Mouse (Mus musculus): ENCODE results near the gene Fbxl17.

The Fbxl17 gene

DNA sequence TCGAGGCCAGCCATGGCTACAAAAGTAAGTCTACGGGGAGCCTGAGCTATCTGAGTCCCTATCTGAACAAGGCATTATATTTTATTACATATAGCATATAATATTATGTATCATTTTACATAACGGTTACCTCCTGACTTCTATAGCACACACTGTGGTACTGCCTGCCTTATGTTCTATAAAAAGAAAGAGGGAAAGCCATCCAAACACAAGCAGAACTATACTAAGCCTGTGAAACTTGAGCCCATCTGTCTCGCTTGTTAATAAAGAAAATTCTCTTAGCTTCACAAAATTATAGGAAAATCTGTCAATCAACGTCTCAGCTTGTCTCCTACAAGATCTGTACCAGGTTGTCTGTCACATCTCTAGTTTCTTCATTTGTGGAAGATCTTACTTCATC, 173.6 kb downstream of the Fbxl17 start:
- DNase-seq (ENCODE audit: low spot score) = no peak

DNA sequence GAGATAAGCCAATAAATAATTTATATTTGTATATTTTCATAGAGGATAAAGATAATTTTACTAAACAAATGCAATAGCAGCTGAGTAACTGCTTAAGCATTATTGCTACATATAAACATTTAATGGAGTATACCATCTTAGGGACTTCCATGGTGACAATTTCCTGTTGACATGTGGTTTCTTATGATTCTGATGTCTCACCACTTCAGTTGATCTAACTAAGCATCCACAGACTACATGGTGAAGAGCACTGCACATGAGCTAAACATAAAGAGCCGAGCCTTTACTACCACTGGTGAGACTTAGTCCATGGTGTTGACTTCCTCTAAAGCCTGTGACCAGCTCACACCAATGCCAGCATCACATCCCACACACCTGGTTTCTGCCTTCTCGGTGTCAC, 175.1 kb downstream of the Fbxl17 start:
- DNase-seq (ENCODE audit: low spot score) = no peak

DNA sequence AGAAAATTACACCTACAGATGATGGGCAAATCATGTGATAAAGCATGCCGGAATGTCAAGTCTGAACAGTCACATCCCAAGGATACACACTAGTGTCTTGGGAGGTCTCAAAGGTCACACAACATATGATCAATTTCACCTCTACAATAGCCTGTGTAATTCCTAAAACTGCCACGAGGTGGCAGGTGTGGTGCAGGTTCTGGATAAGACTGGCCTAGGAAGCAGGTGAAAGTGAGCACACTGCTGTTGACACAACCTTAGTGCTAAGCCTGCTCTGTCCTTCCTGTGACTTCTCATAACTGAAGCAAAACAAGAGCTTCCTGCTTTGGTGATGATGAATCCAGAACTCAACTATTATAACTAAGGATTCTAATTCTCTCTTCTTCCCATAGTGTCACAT, 175.8 kb downstream of the Fbxl17 start:
- peak; percentile 82 for DNase-seq (ENCODE audit: low spot score)

DNA sequence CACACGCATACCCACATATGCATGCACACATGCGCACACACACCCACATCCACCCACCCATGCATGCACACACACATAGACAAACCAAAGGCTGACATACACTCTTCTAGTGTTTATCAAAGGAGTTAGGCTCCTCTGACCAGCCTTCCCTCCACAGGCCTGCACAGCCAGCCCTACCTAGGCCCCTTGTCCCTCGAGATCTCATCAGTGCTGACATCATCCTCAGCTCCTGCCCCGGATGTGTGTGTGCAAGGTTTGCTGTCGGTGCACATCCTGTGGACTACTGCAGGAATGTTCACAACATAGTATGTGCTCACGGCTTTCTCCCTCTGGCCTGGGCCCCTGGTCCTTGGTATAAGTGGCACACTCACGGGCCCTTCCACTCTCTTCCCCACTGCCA, 177.0 kb downstream of the Fbxl17 start:
- no peak for DNase-seq (ENCODE audit: low spot score)

DNA sequence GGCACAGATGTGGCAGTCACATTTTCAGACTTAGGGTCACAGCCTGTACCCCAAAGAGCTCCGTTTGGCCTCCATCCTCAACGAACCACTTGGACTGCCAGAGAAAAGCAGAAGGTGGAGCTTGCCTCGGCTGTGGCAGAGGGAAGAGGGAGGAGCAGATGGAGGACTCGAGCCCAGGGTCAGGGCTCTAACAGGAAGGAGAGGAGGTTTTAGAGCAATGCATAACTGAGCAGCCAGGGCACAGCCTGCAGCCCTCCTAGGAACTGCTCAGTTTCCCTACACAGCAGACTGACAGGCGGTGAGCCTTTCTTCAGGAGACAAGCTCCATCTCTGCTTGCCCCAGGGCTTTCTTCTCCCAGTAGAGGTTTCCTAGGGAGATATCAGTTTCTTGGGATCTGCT, 178.5 kb downstream of the Fbxl17 start:
- no peak for DNase-seq (ENCODE audit: low spot score)

DNA sequence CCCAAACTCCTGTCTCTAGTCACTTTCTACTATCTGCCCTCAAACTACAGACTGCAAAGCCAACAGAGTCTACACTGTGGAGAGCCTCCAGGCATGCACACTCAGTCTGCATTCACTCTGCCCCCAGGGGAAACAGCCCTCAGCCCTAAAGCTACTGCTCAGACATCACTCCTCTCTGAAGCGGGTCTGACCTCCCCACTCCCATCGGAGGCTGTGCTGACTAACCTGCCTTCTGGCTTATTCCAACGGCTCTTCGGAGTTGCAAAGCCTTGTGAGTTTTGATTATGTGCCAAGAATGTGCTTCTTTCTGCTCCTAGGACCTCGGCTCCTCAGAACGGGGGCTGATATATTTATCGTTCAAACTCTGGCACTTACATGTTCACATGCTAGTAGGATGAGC, 182.3 kb downstream of the Fbxl17 start:
- DNase-seq (ENCODE audit: low spot score) = no peak

DNA sequence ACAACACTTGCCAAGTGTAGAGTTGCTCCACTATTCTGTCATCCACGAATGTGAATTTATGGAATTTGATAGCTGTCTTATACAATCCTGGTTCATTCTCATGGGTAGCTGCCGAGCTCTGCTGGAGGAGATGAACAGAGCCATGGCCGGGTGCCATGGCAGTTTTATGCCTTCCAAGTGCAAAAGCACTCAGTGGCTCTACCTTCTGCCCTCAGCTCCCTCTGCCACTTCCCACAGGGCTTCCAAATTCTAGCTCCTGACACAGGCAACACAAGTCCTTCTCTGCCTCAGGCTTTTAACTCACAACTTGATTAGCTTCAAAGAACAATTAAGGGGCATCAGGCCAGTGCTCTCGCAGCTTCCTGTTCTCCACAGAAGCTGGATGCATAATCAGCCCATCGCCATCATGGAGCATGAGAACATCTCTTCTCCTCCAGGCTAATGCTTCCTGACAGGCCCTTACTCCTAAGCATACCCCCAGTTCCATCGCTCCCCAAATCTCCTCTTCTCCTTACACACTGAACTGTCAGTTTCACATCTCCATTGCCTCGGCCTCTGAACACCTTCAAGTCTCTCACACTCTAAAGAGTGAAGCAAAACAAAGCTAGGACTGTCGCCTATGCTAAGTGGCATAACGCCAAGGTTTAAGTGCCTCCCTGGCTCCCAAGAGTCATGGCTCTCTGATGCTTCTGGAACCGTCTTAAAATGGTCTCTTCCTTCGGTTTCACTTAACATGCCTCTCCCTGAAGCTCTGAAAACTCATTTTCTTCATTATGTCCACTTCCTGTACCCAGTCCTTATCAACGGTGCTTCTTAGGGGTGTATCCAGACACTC, 184.0 kb downstream of the Fbxl17 start:
- no peak for DNase-seq (ENCODE audit: low spot score)

DNA sequence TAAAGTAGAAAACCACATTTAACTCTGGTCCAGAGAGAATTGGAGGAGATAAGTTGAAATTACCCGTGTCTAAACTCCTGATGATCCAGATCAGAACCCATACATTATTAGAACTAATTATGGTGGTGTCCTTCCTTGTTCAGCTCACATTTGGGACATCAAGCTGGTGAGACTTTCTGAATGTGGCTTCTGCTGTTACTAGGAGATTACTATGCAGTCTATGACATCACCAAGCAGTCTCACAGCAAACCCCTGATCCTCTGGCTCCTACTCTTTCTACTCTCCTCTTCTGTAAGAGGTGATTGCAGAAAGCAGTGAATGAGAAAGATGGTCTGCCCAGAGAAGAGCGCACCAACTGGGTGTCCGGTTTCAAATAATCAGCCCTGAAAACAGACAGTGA, 187.0 kb downstream of the Fbxl17 start:
- no peak for DNase-seq (ENCODE audit: low spot score)

DNA sequence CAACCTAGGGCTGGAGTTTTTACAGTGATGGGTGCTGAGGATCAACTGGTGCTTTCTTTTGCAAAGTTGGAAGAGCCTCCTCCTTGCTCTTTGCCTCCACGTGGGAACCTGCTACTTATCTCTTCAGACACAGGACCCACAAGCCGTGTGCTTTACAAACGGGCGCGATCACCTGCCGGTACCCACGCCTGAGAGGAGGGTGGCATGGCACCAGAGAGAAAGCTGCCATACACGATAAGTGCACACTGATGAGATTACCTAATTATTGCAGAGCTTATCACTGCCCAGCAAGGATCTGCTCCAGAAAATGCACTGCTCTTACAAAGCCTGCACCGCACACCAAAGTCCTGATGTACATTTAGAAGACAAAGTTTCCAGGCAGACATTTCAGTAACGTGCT, 187.5 kb downstream of the Fbxl17 start:
- DNase-seq (ENCODE audit: low spot score) = no peak

DNA sequence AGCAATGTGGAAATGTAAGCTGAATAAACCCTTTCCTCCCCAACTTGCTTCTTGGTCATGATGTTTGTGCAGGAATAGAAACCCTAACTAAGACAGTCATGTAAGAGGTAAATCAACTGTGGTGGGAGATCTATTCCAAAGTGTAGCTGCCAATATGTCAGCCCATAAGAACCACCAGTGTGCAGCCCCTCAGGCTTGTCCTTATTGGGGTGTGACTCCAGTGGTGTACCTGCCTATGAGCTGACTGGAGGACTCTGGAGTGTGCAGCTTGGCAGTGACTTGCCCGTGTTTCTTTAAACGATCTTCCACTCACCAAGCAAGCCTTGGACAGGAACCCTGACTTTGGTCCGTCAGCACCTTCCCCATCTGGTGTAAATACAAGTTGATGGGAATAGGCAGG, 188.2 kb downstream of the Fbxl17 start:
- no peak for DNase-seq (ENCODE audit: low spot score)

DNA sequence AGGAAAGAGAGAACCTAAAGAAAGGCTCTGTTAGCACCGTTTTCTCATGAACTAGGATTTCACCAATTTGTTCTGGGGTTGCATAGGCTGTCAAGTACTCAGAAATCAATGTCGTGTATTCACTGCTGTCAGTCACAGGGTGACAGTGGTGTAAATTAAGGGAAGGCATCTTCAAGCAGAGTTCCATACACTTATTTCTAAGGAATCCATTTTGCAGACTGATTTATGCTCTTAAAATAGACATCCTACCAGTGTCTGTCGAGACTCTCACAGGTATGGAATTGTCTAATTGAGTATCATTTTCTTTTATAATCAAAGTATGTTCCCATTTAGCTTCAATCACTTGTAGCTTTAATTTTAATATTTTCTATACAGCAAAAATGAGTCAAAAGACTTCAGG, 189.8 kb downstream of the Fbxl17 start:
- no peak for DNase-seq (ENCODE audit: low spot score)

DNA sequence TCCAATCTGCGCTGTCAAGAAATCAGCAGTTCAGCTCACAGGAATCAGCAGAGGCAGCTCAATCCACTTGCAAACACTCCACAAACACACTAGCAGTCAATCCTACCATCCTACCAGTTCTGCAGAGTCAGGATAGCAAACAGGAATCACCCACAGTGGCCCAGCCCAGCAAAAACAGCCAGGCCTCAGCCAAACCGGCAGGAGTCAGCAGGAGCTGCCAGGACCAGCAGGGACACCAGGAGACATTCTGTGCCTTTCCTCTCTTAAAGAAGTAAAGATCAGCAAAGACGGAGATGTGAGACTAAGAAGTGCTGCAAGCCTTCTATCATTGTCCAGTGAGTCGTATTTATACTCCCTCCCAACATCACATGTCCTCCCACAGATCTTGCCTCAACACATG, 196.0 kb downstream of the Fbxl17 start:
- no peak for DNase-seq (ENCODE audit: low spot score)

DNA sequence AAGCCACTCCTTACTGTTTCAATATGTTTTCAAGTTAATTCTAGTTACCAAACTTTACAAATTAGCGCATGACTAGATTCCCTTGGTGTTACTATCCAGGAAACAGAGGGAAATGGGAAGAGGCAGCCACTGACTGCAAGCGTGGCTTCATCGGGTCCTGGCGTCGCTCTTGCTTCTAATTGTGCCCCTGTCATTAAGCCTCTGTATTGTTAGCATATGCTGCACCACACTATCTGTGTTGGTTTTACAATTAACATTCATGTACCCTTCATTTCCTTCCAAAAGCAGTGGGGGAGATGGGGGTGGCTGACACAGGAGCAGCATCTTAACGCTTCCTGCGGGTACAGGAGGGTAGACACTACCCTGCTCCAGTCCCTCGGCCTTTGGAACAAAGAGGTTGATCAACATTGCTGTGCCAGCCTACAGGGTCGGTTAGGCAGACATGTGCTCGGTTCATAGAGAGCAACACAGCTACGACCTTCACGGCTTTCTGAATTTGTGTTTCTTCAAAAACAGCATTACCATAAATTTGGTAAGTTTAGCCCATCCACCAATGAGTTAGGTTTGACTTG, 197.9 kb downstream of the Fbxl17 start:
- DNase-seq (ENCODE audit: low spot score) = no peak

DNA sequence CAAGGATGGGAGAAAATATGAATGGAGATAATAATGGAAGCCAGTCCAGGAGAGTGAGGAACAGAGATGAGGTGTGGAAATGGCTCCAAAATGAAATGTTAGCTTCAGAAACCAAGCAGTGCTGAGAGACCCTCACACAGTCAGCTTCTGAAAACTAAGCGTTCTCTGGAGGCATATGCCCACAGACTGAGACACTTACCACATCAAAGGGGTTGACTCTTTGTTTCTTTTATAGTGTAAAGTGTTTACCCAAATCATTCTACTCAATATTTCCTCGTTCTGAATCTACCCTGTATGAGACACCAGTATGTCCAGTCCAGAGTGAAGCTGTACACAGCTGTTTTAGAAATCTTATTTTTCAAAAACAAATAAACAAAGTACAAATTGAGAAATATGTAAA, 204.3 kb downstream of the Fbxl17 start:
- no peak for DNase-seq (ENCODE audit: low spot score)

DNA sequence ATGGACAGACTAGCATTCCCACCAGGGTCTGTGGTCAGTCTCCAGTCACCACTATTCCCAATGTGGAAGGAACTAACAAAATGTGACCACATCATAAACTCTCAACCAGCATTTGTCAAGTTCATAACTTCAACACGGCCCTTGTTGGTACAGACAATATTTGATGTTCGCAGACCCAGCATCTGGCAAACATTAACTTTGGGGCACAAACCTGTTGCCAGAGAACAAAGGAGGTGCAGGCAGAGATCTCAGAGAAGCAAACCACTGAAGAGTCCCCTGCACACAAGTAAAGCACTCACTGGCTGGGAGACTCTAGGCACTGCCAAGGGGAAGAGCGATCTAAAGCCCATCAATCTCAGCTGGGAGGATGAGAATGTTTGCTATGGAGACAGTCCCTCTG, 204.9 kb downstream of the Fbxl17 start:
- DNase-seq (ENCODE audit: low spot score) = peak; percentile 49

DNA sequence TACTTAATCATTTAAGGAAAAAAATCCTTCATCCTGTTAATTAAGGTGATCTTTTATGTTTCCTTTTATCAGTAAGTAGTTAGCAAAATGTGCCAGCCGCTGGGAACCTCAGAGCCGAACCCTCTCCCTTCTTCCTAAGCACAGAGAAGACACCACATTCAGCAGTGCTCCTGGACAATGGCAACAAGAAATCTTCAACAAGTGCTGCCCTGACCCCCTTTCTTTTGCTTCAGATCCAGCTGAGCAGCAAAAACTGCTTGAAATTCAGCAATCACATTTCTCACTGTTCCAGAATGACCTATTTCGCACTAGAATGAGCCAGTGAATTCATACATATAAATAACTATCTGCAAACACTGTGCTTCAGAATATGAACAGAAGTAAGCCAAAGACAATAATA, 205.8 kb downstream of the Fbxl17 start:
- peak; percentile 28 for DNase-seq (ENCODE audit: low spot score)

DNA sequence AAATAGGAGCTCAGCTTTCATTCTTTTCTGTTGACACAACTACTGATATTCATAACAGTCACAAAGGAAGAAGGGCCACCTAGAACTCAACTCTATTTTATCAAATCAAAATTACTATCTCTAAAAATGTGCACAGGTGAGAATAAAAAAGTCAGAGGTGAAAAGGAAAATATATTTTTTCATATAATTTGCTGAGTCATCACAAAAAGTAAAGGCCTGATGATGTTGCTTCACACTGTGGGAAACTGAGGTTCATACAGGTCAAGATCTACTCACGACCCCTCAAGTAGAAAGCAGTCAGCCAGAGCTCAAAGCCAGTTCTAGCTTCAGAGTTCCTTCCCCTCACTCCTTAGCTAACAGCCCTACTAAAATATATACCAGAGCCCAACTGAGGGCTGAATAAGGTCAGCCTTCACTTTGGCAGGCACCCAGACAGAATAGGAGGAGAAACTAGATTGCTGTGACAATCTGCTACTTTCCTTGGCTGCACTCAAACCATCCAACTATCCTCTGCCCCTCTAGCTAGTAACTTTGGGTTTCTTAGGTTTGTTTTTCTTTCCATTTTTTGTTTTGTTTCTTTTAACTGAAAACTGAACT, 210.4 kb downstream of the Fbxl17 start:
- DNase-seq (ENCODE audit: low spot score) = no peak

DNA sequence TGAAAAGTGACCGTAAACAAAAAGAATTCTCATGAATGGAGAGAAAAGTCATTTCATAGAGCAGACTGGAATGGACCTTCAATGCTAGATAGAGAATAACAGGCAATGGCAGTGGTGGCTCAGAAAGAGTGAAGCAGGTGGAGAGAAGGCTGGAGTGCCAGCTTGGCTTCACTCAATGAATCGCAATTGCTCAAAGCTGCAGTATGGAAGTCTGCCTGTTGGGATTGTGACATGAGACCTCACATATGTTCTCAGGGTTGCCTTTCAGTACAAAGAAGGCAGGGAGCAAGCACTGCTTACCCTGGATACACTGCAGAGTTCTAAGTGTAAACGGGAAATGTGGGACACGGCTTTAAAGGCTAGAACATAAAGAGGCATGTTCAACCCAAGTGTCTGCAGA, 211.0 kb downstream of the Fbxl17 start:
- no peak for DNase-seq (ENCODE audit: low spot score)

DNA sequence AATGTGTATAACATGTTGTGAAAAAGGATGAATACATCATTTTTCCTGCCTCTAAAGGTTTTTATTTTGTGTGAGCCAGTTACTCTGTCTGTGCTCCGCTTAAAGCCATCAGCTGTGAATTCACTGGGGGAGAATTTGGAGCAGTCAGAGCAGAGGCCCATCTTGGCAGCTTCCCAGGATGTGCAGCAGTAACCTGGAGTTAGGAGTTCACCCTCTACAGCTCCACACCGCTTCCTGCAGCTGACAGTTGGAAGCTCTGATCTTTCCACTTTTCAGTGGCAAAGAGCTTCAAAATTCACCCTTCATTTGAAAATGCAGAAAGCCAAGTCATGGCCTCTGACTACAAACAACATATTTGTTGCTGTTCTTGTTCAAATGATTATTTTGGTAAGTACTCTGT, 212.4 kb downstream of the Fbxl17 start:
- no peak for DNase-seq (ENCODE audit: low spot score)

DNA sequence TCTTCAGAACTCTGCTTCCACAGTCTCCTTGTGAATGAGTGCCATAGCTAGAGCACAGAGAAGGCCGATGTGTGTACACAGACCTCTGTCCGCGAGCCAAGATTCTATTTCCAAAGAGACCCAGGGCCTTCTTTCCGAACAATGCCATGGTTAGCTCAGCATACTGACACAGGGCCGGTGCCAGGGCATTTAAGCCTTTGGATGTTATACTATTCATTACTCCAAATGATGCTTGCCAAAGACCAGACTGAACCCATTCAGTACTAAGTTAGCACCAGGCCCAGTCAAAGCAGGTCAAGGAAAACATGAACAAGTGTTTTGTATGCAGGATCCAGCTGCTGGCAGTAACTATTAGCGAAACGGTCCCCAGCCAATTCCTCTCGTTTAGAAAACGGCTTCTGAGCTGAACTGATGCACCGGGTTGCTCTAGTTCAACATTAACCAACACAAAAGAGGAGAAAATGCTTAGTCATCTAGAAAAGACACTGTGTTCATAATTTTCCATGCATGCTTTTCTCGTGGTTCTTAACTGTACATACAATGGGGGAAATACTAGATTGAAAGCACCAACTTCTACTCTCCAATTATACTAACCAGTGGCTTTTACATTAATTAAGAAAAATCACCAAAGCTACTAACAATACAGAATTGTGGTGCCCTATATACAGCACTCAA, 214.4 kb downstream of the Fbxl17 start:
- DNase-seq (ENCODE audit: low spot score) = no peak

DNA sequence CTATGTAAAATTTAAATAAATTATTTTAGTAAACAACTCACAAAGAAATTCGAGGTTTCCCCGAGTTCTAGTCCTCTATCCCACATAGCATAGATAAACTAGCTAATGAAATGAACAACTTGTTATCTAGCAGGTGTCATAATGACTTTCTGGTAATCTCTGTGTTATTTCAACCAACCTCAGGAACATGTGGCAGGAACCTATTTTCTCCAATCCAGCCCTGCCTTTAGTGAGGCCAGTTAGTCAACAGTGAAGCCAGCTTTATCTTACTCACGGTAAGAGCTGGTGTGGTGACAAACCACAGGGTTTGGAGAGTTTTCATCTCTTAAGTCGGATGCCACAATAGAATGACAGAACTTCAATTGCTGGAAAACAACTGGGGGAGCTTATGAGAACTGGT, 215.7 kb downstream of the Fbxl17 start:
- DNase-seq (ENCODE audit: low spot score) = no peak

DNA sequence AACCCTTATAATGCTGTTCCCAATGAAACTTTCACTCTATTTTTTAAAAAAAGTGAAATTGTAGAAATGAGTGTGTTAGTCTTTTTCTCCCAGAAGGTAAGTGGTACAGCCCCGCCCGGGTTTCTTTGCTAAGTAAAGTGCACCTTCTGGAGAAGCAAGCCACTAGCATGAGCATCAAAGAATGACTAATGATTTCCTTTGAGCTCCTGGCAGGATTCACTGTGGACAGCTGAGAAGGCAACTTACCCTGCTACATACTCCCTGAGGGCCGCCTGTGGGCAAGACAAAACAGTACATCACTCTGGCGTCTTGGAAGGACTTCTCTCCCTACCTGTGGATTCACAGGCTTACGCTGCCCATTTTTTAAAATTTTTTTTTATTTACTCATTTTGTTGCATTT, 217.8 kb downstream of the Fbxl17 start:
- DNase-seq (ENCODE audit: low spot score) = no peak

DNA sequence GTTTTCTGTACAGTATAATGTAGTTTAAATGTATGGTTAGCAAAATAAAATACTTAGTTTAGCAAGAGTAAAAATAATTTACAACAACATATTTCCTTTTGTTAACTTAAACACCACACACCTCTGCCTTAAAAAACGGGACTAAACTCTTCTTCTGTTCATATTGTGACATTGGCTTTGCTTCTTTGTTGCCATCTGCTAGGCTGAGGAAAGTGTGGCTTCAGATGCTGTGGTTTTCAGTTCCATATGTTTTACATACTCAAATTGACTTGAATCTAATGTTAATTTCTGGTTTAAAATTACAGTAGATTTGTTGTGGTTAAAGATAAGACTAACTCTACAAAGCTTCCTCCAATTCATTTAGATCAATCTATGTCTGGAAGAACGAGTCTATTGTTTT, 218.8 kb downstream of the Fbxl17 start:
- no peak for DNase-seq (ENCODE audit: low spot score)
